Mouse (Mus musculus) E14TG2a.4 (cell line): ENCODE data around the gene Ireb2.

Source experiments
- CTCF ChIP-seq: conservative IDR thresholded peaks from 2 replicates; pipeline ENCODE4 v1.5.1; 2014; ENCODE audit warnings: low read length
- NANOG ChIP-seq: IDR thresholded peaks from 2 replicates; pipeline ENCODE4 v1.6.1; 2014; ENCODE audit warnings: borderline replicate concordance, low read length, mixed read lengths
- POU5F1 ChIP-seq: IDR thresholded peaks from 2 replicates; pipeline ENCODE4 v1.6.1; 2014; ENCODE audit warnings: low read length, borderline replicate concordance

- TF ChIP-seq CTCF (no peak), POU5F1 (no peak), NANOG (no peak)
Observed at GRCm38 (mm10) chr9:54946256-54946655, 82.7 kb downstream of the Ireb2 start.
